Mouse (Mus musculus) E14TG2a.4 (cell line): ENCODE data around the gene Izumo4.

Source experiments
- CTCF ChIP-seq: conservative IDR thresholded peaks from 2 replicates; pipeline ENCODE4 v1.5.1; 2014; ENCODE audit warnings: low read length
- POU5F1 ChIP-seq: IDR thresholded peaks from 2 replicates; pipeline ENCODE4 v1.6.1; 2014; ENCODE audit warnings: low read length, borderline replicate concordance

DNA sequence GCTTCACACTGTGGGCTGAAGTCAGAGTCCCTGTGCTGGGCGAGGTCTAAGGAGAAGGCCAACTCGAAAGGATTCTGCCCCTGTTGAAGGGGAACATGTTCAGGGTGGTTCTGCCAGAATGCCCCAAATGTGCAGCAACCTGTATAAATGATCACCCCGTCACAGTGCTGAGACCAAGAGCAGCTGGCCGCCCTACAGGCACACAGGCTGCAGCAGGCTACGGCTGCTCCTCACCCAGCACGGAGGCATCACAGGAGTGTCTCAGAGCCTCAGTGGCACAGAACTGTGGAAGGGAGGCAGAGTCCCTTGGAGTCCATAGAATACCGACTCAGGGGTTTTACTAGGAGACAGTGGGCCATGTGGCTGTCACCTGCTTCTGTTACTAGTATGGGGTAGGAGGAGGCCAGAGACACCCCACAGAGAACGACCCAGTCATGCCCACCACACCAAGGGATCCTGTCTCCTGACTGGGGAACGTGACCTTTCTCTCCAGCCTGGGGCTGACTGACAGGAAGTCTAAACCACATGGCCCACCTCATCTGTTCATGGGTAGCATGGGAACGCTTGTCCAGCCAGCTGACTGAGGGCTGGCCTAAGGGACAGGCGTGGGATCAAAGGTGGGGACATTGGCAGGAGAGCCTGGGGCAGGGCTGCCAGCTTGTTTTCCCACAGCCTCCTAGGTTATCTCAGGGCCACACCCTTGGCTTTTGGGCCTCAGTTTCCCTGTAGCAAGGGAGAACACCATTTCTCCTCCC is 29.9 kb upstream of the Izumo4 start:
- no peak for TF ChIP-seq CTCF
- no peak for TF ChIP-seq POU5F1
